Mouse (Mus musculus) small intestine, adult 2 months (tissue): ENCODE results near the gene Prss54.

Experiments
- CTCF ChIP-seq: fragments of 200-500 bp; IDR thresholded peaks from 2 replicates; pipeline ENCODE4 v1.5.1; 2012; ENCODE audit warnings: low read depth, mild to moderate bottlenecking, control low read depth, inconsistent platforms, low read length, moderate library complexity, mixed read lengths; ENCODE audit not compliant: insufficient replicate concordance, insufficient read length; ENCODE audit errors: extremely low read depth
- POLR2A ChIP-seq: fragments of 200-500 bp; IDR thresholded peaks from 2 replicates; pipeline ENCODE4 v1.6.1; 2012; ENCODE audit warnings: low read depth, mild to moderate bottlenecking, control low read depth, inconsistent platforms, low read length, moderate library complexity

GRCm38 (mm10) chr8:95528194-95528593 is 47.9 kb downstream of the Prss54 start:
- TF ChIP-seq CTCF (no peak), POLR2A (no peak)
